Mouse (Mus musculus): ENCODE results near the gene Zfp53. TPM values are rescaled to one million over a fixed set of nuclear protein-coding genes. Genes with fewer than 3 reads are reported as not detected.
"Not testable (repeated sequence)": the region's sequence is repeated elsewhere in the genome, so short reads cannot be mapped to it uniquely, and the experiment has no call there.

Gene Zfp53
- polyA plus RNA-seq, 1 experiment: 2.2 TPM

DNA sequence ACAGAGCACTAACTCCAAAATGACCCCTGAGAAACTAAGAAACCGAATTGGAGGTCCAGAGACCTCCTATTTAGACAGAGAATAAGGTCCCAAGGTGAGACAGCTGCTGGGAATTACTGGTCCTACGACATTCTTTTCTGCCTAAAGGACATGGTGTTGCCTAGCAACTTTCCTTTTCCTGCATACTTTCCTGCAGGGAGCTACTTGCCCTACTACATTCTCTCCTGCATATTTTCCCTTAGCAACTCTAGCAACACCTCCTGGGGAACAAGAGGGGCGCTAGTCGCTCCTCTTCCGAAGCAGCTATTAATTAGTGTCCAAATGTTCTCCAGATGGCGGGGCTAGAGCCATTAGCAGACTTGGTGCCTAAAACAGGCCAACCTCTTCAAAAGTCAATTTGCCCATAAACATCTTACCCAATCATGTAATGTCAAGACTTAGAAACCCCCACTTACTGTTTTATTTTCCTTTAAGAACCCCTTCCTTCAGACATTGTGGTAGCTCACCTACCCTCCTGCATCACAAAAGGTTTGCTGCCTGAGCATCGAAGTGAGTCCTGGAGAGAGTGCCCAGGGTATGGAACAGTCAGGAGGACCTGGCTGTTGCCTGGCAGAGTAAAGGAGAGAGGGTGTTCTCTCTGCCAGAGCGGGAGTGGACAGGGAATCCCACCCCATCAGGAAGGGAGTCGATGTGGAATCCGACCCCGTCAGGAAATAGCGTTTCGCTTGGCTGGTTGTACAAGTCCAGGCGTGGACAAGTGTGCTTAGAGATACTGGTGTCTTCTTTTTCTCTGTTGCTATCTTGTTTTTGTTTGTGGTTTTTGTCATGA, 15.2 kb upstream of the Zfp53 start:
- no peak for DNase-seq (ENCODE audit: low read depth in 1 of 2, low spot score in 2 of 2)
- H3K4me1 ChIP-seq (ENCODE audit: control insufficient read depth, insufficient read depth, insufficient read length): peaks cover 2% of the 10 kb centered on the region; the same call in 1 of the 2 replicates
- H3K36me3 ChIP-seq (ENCODE audit: control insufficient read depth, insufficient read depth, low read length): no peaks in the 10 kb centered on the region
- TF ChIP-seq POLR2A (IDR thresholded peaks at IDR 0.05; ENCODE audit: low read depth, low read length) (no peak), CTCF (IDR thresholded peaks at IDR 0.05; ENCODE audit: extremely low read depth, insufficient read depth, insufficient read length, insufficient replicate concordance) (no peak)
- H3K27ac ChIP-seq (ENCODE audit: insufficient read depth, low read length): peak overlapping the region; percentile 87
- H3K27me3 ChIP-seq (ENCODE audit: control insufficient read depth, insufficient read depth, low read length): no peaks in the 10 kb centered on the region
- 57% methylated on average over 14 of the region's 14 CpGs for WGBS
- H3K4me3 ChIP-seq (ENCODE audit: extremely low read depth, insufficient read depth, insufficient read length): no peak overlapping the region

DNA sequence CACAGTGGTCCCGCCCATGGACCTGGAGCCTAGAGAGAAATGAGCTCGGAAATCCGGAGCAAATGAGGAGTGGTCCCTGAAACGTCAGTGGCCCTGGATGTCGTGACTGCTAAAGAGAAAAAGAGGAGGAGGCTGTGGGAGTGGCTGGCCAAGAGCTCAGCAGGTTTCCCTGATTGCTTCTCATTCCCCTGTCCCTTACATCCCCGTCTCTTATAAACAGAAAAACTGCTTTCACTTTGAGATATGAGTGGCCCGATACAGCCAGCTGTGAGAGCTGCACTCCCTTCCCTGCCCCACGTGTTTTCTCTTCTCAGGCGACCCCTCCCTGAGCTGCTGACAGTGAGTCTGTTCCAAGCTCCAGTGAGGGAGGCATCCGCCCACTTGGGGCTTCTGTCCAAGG, 14.1 kb upstream of the Zfp53 start:
- H3K27me3 ChIP-seq (ENCODE audit: control insufficient read depth, insufficient read depth, low read length); H3K4me1 ChIP-seq (ENCODE audit: control insufficient read depth, insufficient read depth, insufficient read length); H3K36me3 ChIP-seq (ENCODE audit: control insufficient read depth, insufficient read depth, low read length); DNase-seq (ENCODE audit: low read depth in 1 of 2, low spot score in 2 of 2): not testable (repeated sequence)
- Histone ChIP-seq H3K4me3 (ENCODE audit: extremely low read depth, insufficient read depth, insufficient read length) (peak overlapping the region; percentile 45), H3K27ac (ENCODE audit: insufficient read depth, low read length) (peak overlapping the region; percentile 74; the same call in 1 of the 2 replicates)
- 3% methylated on average over 10 of the region's 10 CpGs for WGBS

DNA sequence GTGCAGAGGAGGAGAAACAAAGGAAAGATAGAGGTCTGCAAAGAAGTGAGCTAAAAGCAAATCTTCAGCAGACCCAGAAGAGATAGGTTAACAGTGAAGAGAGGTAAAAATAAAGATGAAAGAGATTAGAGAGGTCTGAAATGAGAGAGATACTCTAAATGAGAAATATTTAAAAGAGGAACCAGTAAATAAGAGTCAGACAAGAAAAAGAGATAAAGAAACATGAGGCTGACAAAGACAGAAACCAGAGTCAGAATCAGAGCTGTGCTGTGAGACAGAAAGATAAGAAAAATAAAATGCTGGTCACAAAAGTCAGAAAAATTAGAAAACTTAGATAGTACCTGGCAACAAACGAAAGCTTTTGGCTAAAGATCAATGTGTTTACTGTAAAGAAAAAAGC, 13.5 kb upstream of the Zfp53 start:
- 46% methylated on average over 1 of the region's 1 CpGs for WGBS
- DNase-seq (ENCODE audit: low read depth in 1 of 2, low spot score in 2 of 2); H3K27ac ChIP-seq (ENCODE audit: insufficient read depth, low read length); H3K4me1 ChIP-seq (ENCODE audit: control insufficient read depth, insufficient read depth, insufficient read length); H3K36me3 ChIP-seq (ENCODE audit: control insufficient read depth, insufficient read depth, low read length); H3K27me3 ChIP-seq (ENCODE audit: control insufficient read depth, insufficient read depth, low read length); H3K4me3 ChIP-seq (ENCODE audit: extremely low read depth, insufficient read depth, insufficient read length): not testable (repeated sequence)

DNA sequence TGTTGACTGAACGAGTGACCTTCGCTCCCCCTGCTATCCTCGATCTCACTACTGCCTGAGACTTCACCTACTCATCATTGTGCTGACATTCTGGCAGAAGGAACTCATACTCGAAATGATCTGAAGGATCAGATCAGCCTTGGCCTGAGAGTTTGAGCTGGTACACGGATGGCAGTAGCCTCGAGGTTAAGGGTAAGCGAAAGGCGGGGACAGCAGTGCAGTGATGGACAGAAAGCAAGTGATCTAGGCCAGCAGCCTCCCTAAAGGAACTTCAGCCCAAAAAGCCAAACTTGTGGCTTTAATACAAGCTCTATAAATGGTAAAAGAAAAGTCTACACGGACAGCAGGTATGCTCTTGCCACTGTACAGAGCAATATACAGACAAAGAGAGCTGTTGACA, 12.4 kb upstream of the Zfp53 start:
- not testable (repeated sequence) for H3K4me3 ChIP-seq (ENCODE audit: extremely low read depth, insufficient read depth, insufficient read length); H3K36me3 ChIP-seq (ENCODE audit: control insufficient read depth, insufficient read depth, low read length); DNase-seq (ENCODE audit: low read depth in 1 of 2, low spot score in 2 of 2); H3K4me1 ChIP-seq (ENCODE audit: control insufficient read depth, insufficient read depth, insufficient read length); H3K27me3 ChIP-seq (ENCODE audit: control insufficient read depth, insufficient read depth, low read length)
- H3K27ac ChIP-seq (ENCODE audit: insufficient read depth, low read length): peak overlapping the region; percentile 35; the same call in 1 of the 2 replicates
- WGBS: 53% methylated on average over 5 of the region's 9 CpGs

DNA sequence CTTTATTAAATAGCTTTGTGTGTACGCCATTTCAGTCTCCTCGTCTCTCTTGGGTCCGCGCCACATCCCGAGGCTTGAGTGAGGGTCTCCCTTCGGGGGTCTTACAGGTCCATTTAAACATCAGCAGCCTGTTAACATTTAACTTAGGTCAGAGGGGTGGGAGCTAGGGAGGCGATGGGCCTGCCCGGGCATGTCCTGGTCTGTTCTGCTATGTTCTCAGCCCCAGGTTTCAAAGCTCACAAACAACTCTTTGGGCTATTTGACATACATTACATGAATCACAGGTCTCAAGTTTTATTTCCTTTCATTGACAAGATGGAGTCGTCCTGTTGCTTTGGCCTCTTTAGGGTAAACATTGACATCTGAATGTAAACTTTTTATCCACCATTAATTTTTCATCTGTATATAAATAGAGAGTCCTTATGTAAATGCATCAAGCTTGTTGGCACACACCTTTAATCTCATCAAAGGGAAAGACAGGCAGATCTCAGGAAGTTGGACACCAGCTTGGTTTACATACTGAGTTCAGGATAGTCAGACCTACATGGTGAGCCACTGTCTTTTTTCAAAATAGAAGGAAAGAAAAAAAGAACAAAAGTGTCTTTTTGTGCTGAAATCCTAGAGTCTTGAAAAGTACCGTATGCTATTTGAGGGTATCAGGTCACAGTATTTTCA, 10.6 kb upstream of the Zfp53 start:
- DNase-seq (ENCODE audit: low read depth in 1 of 2, low spot score in 2 of 2): not testable (repeated sequence)
- peak overlapping the region; percentile 51; the same call in 1 of the 2 replicates for H3K27ac ChIP-seq (ENCODE audit: insufficient read depth, low read length)

DNA sequence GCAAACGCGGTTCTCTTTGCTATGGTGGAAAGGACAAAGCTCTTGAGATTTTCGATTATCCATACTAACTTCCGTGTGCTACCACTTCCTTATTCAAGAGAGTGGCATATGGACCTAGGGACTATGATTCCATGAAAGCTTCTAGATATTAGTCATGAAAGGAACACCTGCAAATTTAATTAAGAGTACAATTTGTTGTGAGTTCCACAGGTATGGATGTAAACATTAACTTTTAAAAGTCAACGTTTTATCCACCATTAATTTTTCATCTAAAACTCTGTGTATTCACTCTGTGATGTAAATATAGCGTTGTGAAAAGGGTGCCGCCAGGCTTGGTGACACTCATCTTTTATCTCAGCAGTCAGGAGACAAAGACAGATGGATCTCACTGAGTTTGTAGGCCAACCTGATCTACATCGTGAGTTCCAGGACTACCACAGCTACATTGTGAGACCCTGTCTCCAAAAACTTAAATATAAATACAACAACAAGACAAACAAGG, 753 bp downstream of the Zfp53 start:
- H3K4me1 ChIP-seq (ENCODE audit: control insufficient read depth, insufficient read depth, insufficient read length): no peaks in the 10 kb centered on the region; the same call in 1 of the 2 replicates
- no peak for DNase-seq (ENCODE audit: low read depth in 1 of 2, low spot score in 2 of 2)
- 5% methylated on average over 8 of the region's 8 CpGs for WGBS
- peak overlapping the region; percentile 3; the same call in 1 of the 2 replicates for H3K27ac ChIP-seq (ENCODE audit: insufficient read depth, low read length)
- H3K27me3 ChIP-seq (ENCODE audit: control insufficient read depth, insufficient read depth, low read length): no peaks in the 10 kb centered on the region
- H3K4me3 ChIP-seq (ENCODE audit: extremely low read depth, insufficient read depth, insufficient read length): peak overlapping the region; percentile 77
- H3K36me3 ChIP-seq (ENCODE audit: control insufficient read depth, insufficient read depth, low read length): peaks cover 2% of the 10 kb centered on the region
- TF ChIP-seq CTCF (IDR thresholded peaks at IDR 0.05; ENCODE audit: extremely low read depth, insufficient read depth, insufficient read length, insufficient replicate concordance) (no peak), POLR2A (IDR thresholded peaks at IDR 0.05; ENCODE audit: low read depth, low read length) (no peak)

More for the DNA sequence above, 10.6 kb upstream of the Zfp53 start:
- WGBS: 37% methylated on average over 10 of the region's 10 CpGs
- not testable (repeated sequence) for H3K27me3 ChIP-seq (ENCODE audit: control insufficient read depth, insufficient read depth, low read length); H3K4me3 ChIP-seq (ENCODE audit: extremely low read depth, insufficient read depth, insufficient read length); H3K4me1 ChIP-seq (ENCODE audit: control insufficient read depth, insufficient read depth, insufficient read length); H3K36me3 ChIP-seq (ENCODE audit: control insufficient read depth, insufficient read depth, low read length)

DNA sequence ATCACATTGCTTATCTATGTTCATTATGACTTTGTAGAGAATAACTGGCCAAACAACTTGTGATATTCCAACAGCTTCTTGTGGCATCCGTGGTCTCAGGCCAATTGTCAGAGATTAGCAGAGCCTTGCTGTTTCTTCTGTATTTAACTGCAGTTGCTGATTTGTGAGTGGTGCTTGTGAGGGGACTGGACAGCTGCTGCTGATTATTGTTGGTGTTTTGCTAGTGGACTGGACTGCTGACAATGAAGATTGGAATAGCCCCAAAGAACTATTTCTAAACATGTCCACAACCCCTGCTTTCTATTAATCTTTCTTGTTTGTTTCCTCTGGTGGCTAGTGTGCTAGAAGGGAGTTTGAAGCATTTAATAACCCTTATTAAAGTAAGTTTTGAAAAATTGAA, 12.6 kb downstream of the Zfp53 start:
- no peaks in the 10 kb centered on the region; the same call in 1 of the 2 replicates for H3K36me3 ChIP-seq (ENCODE audit: control insufficient read depth, insufficient read depth, low read length)
- TF ChIP-seq CTCF (IDR thresholded peaks at IDR 0.05; ENCODE audit: extremely low read depth, insufficient read depth, insufficient read length, insufficient replicate concordance): no peak
- TF ChIP-seq POLR2A (IDR thresholded peaks at IDR 0.05; ENCODE audit: low read depth, low read length): no peak
- no peaks in the 10 kb centered on the region for H3K27me3 ChIP-seq (ENCODE audit: control insufficient read depth, insufficient read depth, low read length)
- DNase-seq (ENCODE audit: low read depth in 1 of 2, low spot score in 2 of 2): no peak
- no peak overlapping the region for H3K27ac ChIP-seq (ENCODE audit: insufficient read depth, low read length)
- no peaks in the 10 kb centered on the region for H3K4me1 ChIP-seq (ENCODE audit: control insufficient read depth, insufficient read depth, insufficient read length)
- H3K4me3 ChIP-seq (ENCODE audit: extremely low read depth, insufficient read depth, insufficient read length): no peak overlapping the region
- WGBS: 85% methylated on average over 1 of the region's 1 CpGs
